Mouse (Mus musculus): ENCODE data around the gene Bmt2.
A peak's percentile ranks its signal among the peaks of the same experiment; 100 is the strongest.

Gene Bmt2

GRCm38 (mm10) chr6:13677818-13678282 is at the start of gene Bmt2:
Gene Bmt2 (minus strand): TSS chr6:13677966.
- peak; percentile 99 for DNase-seq

- no peak for DNase-seq
These were observed 44.4 kb upstream of the Bmt2 start for GRCm38 (mm10) chr6:13722166-13722565.

GRCm38 (mm10) chr6:13714867-13715266 is 37.1 kb upstream of the Bmt2 start:
- DNase-seq = no peak

- no peak for DNase-seq
These were observed 19.1 kb upstream of the Bmt2 start for GRCm38 (mm10) chr6:13696882-13697281.

GRCm38 (mm10) chr6:13695103-13695845 is 17.5 kb upstream of the Bmt2 start:
- DNase-seq = no peak

GRCm38 (mm10) chr6:13691657-13692294 is 14.0 kb upstream of the Bmt2 start:
- no peak for DNase-seq

GRCm38 (mm10) chr6:13690398-13690797 is 12.6 kb upstream of the Bmt2 start:
- DNase-seq = no peak

- no peak for DNase-seq
These were observed 6.3 kb upstream of the Bmt2 start for GRCm38 (mm10) chr6:13683929-13684595.

GRCm38 (mm10) chr6:13678349-13678748 is 583 bp upstream of the Bmt2 start:
- DNase-seq = no peak

- peak; percentile 73 for DNase-seq
These were observed 515 bp downstream of the Bmt2 start for GRCm38 (mm10) chr6:13677141-13677761.

- no peak for DNase-seq
These were observed 1.6 kb downstream of the Bmt2 start for GRCm38 (mm10) chr6:13676196-13676595.

GRCm38 (mm10) chr6:13674600-13675305 is 3.0 kb downstream of the Bmt2 start:
- no peak for DNase-seq

- DNase-seq = no peak
These were observed 12.1 kb downstream of the Bmt2 start for GRCm38 (mm10) chr6:13665646-13666045.

GRCm38 (mm10) chr6:13658016-13658415 is 19.8 kb downstream of the Bmt2 start:
- DNase-seq = no peak

GRCm38 (mm10) chr6:13654081-13654480 is 23.7 kb downstream of the Bmt2 start:
- no peak for DNase-seq

GRCm38 (mm10) chr6:13652284-13652683 is 25.5 kb downstream of the Bmt2 start:
- no peak for DNase-seq

- DNase-seq = no peak
These were observed 26.9 kb downstream of the Bmt2 start for GRCm38 (mm10) chr6:13650854-13651253.

- no peak for DNase-seq
These were observed 29.5 kb downstream of the Bmt2 start for GRCm38 (mm10) chr6:13648305-13648704.

GRCm38 (mm10) chr6:13636582-13636989 is 41.2 kb downstream of the Bmt2 start:
- no peak for DNase-seq

GRCm38 (mm10) chr6:13632571-13632970 is 45.2 kb downstream of the Bmt2 start:
- DNase-seq = no peak

- DNase-seq = no peak
These were observed 47.2 kb downstream of the Bmt2 start for GRCm38 (mm10) chr6:13630607-13631006.

- DNase-seq = no peak
These were observed 58.1 kb downstream of the Bmt2 start for GRCm38 (mm10) chr6:13619618-13620017.

GRCm38 (mm10) chr6:13617110-13617509 is 60.7 kb downstream of the Bmt2 start:
- DNase-seq = no peak

Data from cerebellum, adult 11-12 months (tissue).